Mouse (Mus musculus) megakaryocyte, embryonic 14.5 days (primary cell): ENCODE measurements at regions not wholly inside any gene's neighbourhood (a gene's known extent, or its start where the extent isn't known, plus 50 kb on each side); places are given as distances from the start of the nearest gene placed in this dataset.

Experiments
- FLI1 ChIP-seq: IDR thresholded peaks from 2 replicates; pipeline ENCODE4 v1.6.1; 2012; ENCODE audit warnings: low read length, inconsistent platforms, mixed read lengths
- GATA1 ChIP-seq: IDR thresholded peaks from 3 replicates; pipeline ENCODE4 v1.6.1; 2012; ENCODE audit warnings: mixed read lengths, low read length, inconsistent platforms, borderline replicate concordance

DNA sequence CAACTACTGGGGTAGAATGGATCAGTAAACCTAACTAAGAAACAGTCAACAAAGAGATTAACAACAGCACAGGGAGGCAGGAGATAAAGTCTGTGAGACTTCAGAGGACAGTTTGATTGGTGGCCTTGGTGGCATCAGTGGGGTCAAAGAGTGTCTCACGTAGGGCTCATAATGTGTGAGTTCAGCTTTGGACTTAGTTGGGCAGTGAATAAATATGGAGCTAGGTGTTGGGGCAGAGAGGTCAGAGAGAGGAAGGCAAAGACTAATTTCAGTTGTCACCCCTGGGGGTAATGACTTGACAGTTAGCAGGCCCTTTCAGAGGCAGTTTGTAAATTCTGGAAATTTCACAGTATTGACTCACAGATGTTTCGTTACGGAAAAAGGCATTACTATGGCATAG is 75.8 kb downstream of the Phlda1 start:
- TF ChIP-seq GATA1, result no peak
- TF ChIP-seq FLI1, result no peak
